Mouse (Mus musculus): ENCODE measurements around the gene Arih2. TPM values are rescaled to one million over a fixed set of nuclear protein-coding genes. Genes with fewer than 3 reads are reported as not detected.
"Not testable (repeated sequence)": the region's sequence is repeated elsewhere in the genome, so short reads cannot be mapped to it uniquely, and the experiment has no call there.

The Arih2 gene
- polyA plus RNA-seq, 1 experiment from 2014 or later: 31.6 TPM

DNA sequence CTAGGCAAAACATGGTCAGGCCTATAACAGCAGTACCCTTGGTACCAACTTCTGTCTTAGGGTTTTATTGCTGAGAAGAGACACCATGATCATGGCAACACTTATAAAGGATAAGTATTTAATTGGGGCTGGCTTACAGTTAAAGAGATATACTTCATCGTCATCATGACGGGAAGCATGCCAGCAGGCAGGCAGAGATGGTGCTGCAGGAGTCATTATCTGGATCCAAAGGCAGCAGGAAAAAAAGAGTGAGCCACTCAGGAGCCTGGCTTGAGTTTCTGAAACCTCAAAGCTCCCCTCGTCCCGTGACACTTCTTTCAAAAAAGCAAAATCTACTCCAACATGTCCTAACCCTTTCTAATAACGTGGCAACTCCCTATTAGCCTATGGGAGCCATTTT is 16.8 kb downstream of the Arih2 start:
- no peaks in the 10 kb centered on the region for H3K9me3 ChIP-seq (replicated peaks; ENCODE audit: control insufficient read depth, low read length)
- H3K4me1 ChIP-seq (ENCODE audit: control insufficient read depth, low read depth, low read length): peaks cover 10% of the 10 kb centered on the region
- no peaks in the 10 kb centered on the region; the same call in 1 of the 2 replicates for H3K36me3 ChIP-seq (ENCODE audit: control insufficient read depth, insufficient read depth)
- H3K4me3 ChIP-seq (ENCODE audit: low read depth, low read length): no peak overlapping the region
- H3K27me3 ChIP-seq (ENCODE audit: control insufficient read depth, insufficient read depth, low read depth, low read length): no peaks in the 10 kb centered on the region
- no peak overlapping the region for H3K27ac ChIP-seq (ENCODE audit: low read length)
- no peak for ATAC-seq (ENCODE audit: low read depth)
- WGBS (ENCODE audit: insufficient replicate concordance): 46% methylated on average over 5 of the region's 5 CpGs
- no peak overlapping the region for H3K4me2 ChIP-seq (ENCODE audit: low read depth, low read length)
- H3K9ac ChIP-seq (ENCODE audit: low read depth, low read length): no peak overlapping the region

DNA sequence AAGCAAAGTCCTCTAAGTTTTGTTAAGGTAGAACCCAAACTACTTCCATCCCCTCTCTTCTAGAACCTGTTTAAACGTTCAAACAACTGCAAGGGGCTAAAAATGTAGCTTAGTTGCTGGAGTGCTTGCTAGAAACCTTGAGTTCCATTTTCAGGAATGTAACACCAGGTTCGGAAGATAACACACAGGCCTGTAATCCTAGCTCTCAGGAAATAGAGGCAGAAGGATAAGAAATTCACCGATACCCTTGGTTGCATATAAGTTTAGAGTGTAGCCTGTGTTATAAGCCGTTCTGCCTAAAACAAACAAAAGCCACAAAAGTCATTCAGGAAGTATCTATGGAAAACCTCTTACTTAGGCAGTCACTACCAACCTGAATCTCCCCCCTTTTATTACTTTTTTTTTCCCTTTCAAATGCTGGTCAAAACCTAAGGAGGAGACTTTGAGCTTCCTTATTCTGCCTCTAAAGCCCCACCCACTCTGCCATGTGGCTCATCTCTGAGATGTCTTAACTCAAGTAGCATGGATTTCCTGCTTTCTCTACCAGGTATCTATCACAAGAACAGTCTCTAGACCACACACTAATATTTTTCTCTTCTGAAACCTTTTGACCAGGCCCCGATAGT is 17.4 kb downstream of the Arih2 start:
- H3K27ac ChIP-seq (ENCODE audit: low read length): no peak overlapping the region
- no peak overlapping the region for H3K4me3 ChIP-seq (ENCODE audit: low read depth, low read length)
- WGBS (ENCODE audit: insufficient replicate concordance): 31% methylated on average over 5 of the region's 5 CpGs
- H3K36me3 ChIP-seq (ENCODE audit: control insufficient read depth, insufficient read depth): no peaks in the 10 kb centered on the region; the same call in 1 of the 2 replicates
- H3K4me2 ChIP-seq (ENCODE audit: low read depth, low read length): no peak overlapping the region
- H3K27me3 ChIP-seq (ENCODE audit: control insufficient read depth, insufficient read depth, low read depth, low read length): no peaks in the 10 kb centered on the region
- H3K9ac ChIP-seq (ENCODE audit: low read depth, low read length): no peak overlapping the region
- H3K9me3 ChIP-seq (replicated peaks; ENCODE audit: control insufficient read depth, low read length): no peaks in the 10 kb centered on the region
- ATAC-seq (ENCODE audit: low read depth): no peak
- H3K4me1 ChIP-seq (ENCODE audit: control insufficient read depth, low read depth, low read length): peaks cover 10% of the 10 kb centered on the region

DNA sequence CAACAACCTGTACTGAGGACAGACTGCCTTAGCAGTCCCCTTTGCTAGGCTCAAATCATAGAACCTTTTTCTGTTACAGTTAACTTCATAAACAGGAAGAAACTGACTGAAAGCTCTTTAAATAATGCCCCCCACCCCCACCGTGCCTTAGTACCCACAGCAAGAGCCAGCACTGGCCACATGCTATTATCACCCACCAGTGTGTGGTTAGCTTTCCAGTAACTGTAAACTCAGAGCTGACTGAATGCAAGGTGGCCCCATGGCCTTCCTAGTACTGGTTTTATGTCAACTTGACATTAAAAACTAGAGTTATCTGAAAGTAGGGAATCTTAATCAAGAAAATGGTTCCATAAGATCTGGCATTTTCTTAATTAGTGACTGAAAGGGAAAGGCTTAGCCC is 18.5 kb downstream of the Arih2 start:
- Histone ChIP-seq H3K4me1 (ENCODE audit: control insufficient read depth, low read depth, low read length) (peaks cover 8% of the 10 kb centered on the region; the same call in 1 of the 2 replicates), H3K36me3 (ENCODE audit: control insufficient read depth, insufficient read depth) (no peaks in the 10 kb centered on the region), H3K9ac (ENCODE audit: low read depth, low read length) (no peak overlapping the region), H3K4me3 (ENCODE audit: low read depth, low read length) (no peak overlapping the region), H3K9me3 (replicated peaks; ENCODE audit: control insufficient read depth, low read length) (no peaks in the 10 kb centered on the region), H3K27me3 (ENCODE audit: control insufficient read depth, insufficient read depth, low read depth, low read length) (no peaks in the 10 kb centered on the region), H3K4me2 (ENCODE audit: low read depth, low read length) (no peak overlapping the region), H3K27ac (ENCODE audit: low read length) (no peak overlapping the region)
- 15% methylated on average over 1 of the region's 1 CpGs for WGBS (ENCODE audit: insufficient replicate concordance)
- ATAC-seq (ENCODE audit: low read depth): no peak

DNA sequence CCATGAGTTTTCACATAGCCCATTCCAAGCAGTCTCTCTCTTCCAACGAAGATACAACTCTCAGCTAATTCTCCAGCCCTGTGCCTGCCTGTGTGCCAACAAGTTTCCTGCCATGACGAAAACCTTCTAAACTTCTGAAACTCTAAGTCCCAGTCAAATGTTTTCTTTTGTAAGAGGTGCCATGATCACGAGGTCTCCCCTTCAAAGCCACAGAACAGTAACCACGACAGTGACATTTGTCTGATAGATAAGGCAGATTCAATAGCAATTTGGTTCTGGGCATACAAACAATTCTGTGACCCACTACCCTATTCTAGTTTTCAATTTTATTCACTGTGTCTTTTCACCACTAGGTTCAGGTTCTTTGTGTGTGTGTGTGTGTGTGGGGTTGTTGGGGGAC is 21.0 kb downstream of the Arih2 start:
- no peak overlapping the region for H3K4me3 ChIP-seq (ENCODE audit: low read depth, low read length)
- H3K27me3 ChIP-seq (ENCODE audit: control insufficient read depth, insufficient read depth, low read depth, low read length): no peaks in the 10 kb centered on the region
- WGBS (ENCODE audit: insufficient replicate concordance): 27% methylated on average over 4 of the region's 4 CpGs
- H3K36me3 ChIP-seq (ENCODE audit: control insufficient read depth, insufficient read depth): no peaks in the 10 kb centered on the region; the same call in 1 of the 2 replicates
- no peak for ATAC-seq (ENCODE audit: low read depth)
- peaks cover 6% of the 10 kb centered on the region; the same call in 1 of the 2 replicates for H3K4me1 ChIP-seq (ENCODE audit: control insufficient read depth, low read depth, low read length)
- H3K9me3 ChIP-seq (replicated peaks; ENCODE audit: control insufficient read depth, low read length): no peaks in the 10 kb centered on the region
- no peak overlapping the region for H3K9ac ChIP-seq (ENCODE audit: low read depth, low read length)
- H3K4me2 ChIP-seq (ENCODE audit: low read depth, low read length): no peak overlapping the region
- no peak overlapping the region for H3K27ac ChIP-seq (ENCODE audit: low read length)

DNA sequence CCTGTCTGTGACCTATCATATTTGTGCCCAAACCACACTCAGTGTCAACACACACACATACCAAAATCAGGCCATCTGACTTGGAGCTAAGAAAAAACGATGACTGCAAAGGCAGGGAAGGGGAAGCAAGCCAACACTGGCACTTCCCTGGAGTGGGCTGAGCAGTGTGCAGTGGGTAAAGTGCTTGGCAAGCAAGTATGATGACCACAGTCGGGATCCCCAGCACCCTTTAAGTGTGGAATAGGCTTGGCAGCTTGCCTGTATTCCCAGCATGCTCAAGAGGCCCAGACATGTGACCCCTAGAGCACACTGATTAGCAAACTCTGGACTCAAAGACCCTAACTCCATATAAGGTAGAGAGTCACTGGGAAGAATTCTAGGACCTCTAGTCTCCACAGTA is 22.7 kb downstream of the Arih2 start:
- no peaks in the 10 kb centered on the region for H3K9me3 ChIP-seq (replicated peaks; ENCODE audit: control insufficient read depth, low read length)
- 52% methylated on average over 2 of the region's 2 CpGs for WGBS (ENCODE audit: insufficient replicate concordance)
- no peak overlapping the region for H3K4me3 ChIP-seq (ENCODE audit: low read depth, low read length)
- H3K36me3 ChIP-seq (ENCODE audit: control insufficient read depth, insufficient read depth): no peaks in the 10 kb centered on the region; the same call in 1 of the 2 replicates
- H3K4me1 ChIP-seq (ENCODE audit: control insufficient read depth, low read depth, low read length): no peaks in the 10 kb centered on the region; the same call in 1 of the 2 replicates
- no peak; the same call in 1 of the 2 replicates for ATAC-seq (ENCODE audit: low read depth)
- no peak overlapping the region for H3K9ac ChIP-seq (ENCODE audit: low read depth, low read length)
- no peak overlapping the region for H3K27ac ChIP-seq (ENCODE audit: low read length)
- H3K4me2 ChIP-seq (ENCODE audit: low read depth, low read length): no peak overlapping the region
- H3K27me3 ChIP-seq (ENCODE audit: control insufficient read depth, insufficient read depth, low read depth, low read length): no peaks in the 10 kb centered on the region

DNA sequence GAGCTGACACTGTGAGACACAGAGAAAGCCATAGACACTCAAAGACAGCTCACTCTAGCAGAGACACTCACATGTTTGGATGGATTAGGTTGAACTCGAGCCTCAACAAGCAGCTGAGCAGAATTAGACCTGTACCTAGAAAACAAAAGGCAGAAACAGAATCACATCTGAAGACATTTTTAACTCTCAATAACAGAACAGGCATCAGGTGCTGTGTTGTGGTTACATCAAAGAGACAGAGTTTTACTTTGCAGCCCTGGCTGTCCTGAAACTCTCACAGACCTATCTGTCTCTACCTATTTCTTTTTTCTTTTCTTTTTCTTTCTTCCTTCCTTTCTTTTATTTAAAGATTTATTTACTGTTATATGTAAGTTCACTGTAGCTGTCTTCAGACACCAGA is 31.9 kb downstream of the Arih2 start:
- H3K9ac ChIP-seq (ENCODE audit: low read depth, low read length): no peak overlapping the region
- no peaks in the 10 kb centered on the region for H3K27me3 ChIP-seq (ENCODE audit: control insufficient read depth, insufficient read depth, low read depth, low read length)
- ATAC-seq (ENCODE audit: low read depth): no peak
- peaks cover 46% of the 10 kb centered on the region for H3K36me3 ChIP-seq (ENCODE audit: control insufficient read depth, insufficient read depth)
- H3K4me3 ChIP-seq (ENCODE audit: low read depth, low read length): no peak overlapping the region
- no peak overlapping the region for H3K4me2 ChIP-seq (ENCODE audit: low read depth, low read length)
- WGBS (ENCODE audit: insufficient replicate concordance): 79% methylated on average over 1 of the region's 1 CpGs
- H3K27ac ChIP-seq (ENCODE audit: low read length): no peak overlapping the region
- H3K4me1 ChIP-seq (ENCODE audit: control insufficient read depth, low read depth, low read length): no peaks in the 10 kb centered on the region
- H3K9me3 ChIP-seq (replicated peaks; ENCODE audit: control insufficient read depth, low read length): no peaks in the 10 kb centered on the region

DNA sequence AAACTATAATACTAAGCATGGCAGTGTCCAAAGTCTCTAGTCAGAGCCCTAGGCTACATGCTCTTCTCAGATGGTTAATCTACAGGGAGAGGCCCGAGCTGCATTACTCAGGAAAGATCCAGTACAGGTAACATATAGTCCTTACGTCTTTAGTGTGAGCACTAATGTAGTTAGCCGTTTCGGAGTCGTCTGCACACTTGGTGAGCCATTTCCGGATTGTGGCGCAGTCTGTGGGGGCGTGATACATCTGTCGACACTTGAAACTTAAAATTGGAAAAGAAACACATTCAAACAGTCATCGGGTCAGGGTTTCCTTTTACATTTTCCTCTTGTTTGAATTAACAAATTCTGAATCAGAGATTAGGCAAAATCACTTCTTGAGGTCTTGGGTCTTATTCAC is 37.7 kb downstream of the Arih2 start:
- H3K27me3 ChIP-seq (ENCODE audit: control insufficient read depth, insufficient read depth, low read depth, low read length): no peaks in the 10 kb centered on the region
- no peak overlapping the region for H3K27ac ChIP-seq (ENCODE audit: low read length)
- 89% methylated on average over 10 of the region's 10 CpGs for WGBS (ENCODE audit: insufficient replicate concordance)
- no peaks in the 10 kb centered on the region for H3K9me3 ChIP-seq (replicated peaks; ENCODE audit: control insufficient read depth, low read length)
- no peak for ATAC-seq (ENCODE audit: low read depth)
- no peak overlapping the region for H3K4me2 ChIP-seq (ENCODE audit: low read depth, low read length)
- H3K9ac ChIP-seq (ENCODE audit: low read depth, low read length): no peak overlapping the region
- peaks cover 6% of the 10 kb centered on the region; the same call in 1 of the 2 replicates for H3K4me1 ChIP-seq (ENCODE audit: control insufficient read depth, low read depth, low read length)
- peaks cover 66% of the 10 kb centered on the region for H3K36me3 ChIP-seq (ENCODE audit: control insufficient read depth, insufficient read depth)
- H3K4me3 ChIP-seq (ENCODE audit: low read depth, low read length): no peak overlapping the region

DNA sequence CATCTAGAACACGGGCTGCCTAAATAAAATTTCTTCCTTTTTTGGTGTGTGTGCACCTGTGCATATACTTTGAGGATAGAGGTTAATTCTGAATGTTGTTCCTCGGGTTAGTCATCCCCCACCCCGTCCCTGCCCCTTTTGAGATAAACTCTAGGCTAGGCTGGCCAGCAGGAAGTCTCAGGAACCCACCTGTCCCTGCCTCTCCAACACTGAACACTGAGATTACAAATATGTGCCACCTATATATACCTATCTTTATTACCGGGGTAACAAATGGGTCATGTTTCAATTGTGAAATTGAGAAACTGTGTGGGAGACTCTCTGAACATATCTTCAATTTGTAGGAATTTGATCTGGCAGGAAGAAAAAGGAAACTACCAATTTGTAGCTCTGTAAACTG is 40.3 kb downstream of the Arih2 start:
- Histone ChIP-seq H3K36me3 (ENCODE audit: control insufficient read depth, insufficient read depth) (peaks cover 64% of the 10 kb centered on the region), H3K27ac (ENCODE audit: low read length) (no peak overlapping the region), H3K27me3 (ENCODE audit: control insufficient read depth, insufficient read depth, low read depth, low read length) (no peaks in the 10 kb centered on the region), H3K9me3 (replicated peaks; ENCODE audit: control insufficient read depth, low read length) (no peaks in the 10 kb centered on the region), H3K4me1 (ENCODE audit: control insufficient read depth, low read depth, low read length) (peaks cover 6% of the 10 kb centered on the region; the same call in 1 of the 2 replicates), H3K9ac (ENCODE audit: low read depth, low read length) (no peak overlapping the region), H3K4me2 (ENCODE audit: low read depth, low read length) (no peak overlapping the region), H3K4me3 (ENCODE audit: low read depth, low read length) (no peak overlapping the region)
- 67% methylated on average over 4 of the region's 4 CpGs for WGBS (ENCODE audit: insufficient replicate concordance)
- no peak for ATAC-seq (ENCODE audit: low read depth)

DNA sequence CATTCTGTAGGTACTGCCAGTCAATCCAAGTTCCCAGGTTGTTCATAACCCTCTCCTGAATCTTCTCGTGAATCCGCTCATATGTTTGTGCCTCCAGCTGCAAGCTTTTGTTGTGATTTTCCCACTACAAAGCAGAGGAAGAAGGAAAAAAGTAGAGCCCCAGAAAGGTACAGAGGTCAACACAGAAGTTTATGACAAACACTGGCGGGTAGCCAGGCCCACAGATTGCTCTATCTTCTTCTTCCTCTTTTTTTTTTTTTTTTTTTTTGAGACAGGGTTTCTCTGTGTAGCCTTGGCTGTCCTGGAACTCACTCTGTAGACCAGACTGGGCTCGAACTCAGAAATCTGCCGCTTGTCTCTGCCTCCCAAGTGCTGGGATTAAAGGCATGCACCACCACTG is 41.3 kb downstream of the Arih2 start:
- not testable (repeated sequence) for H3K4me1 ChIP-seq (ENCODE audit: control insufficient read depth, low read depth, low read length); H3K4me3 ChIP-seq (ENCODE audit: low read depth, low read length); H3K9me3 ChIP-seq (replicated peaks; ENCODE audit: control insufficient read depth, low read length); H3K27ac ChIP-seq (ENCODE audit: low read length); ATAC-seq (ENCODE audit: low read depth); H3K9ac ChIP-seq (ENCODE audit: low read depth, low read length); H3K27me3 ChIP-seq (ENCODE audit: control insufficient read depth, insufficient read depth, low read depth, low read length); H3K4me2 ChIP-seq (ENCODE audit: low read depth, low read length)
- WGBS (ENCODE audit: insufficient replicate concordance): 82% methylated on average over 5 of the region's 5 CpGs
- peaks cover 57% of the 10 kb centered on the region for H3K36me3 ChIP-seq (ENCODE audit: control insufficient read depth, insufficient read depth)
